Mouse (Mus musculus) olfactory bulb, adult 2 months (tissue): Measurements from ENCODE around the gene Mgat5.

Experiments used
- CTCF ChIP-seq: fragments of 200-500 bp; IDR thresholded peaks from 2 replicates; pipeline ENCODE4 v1.5.1; 2012; ENCODE audit warnings: low read depth, mild to moderate bottlenecking, low read length, moderate library complexity; ENCODE audit not compliant: insufficient read depth
- POLR2A ChIP-seq: fragments of 200-500 bp; IDR thresholded peaks from 2 replicates; pipeline ENCODE4 v1.6.1; 2012; ENCODE audit warnings: mild to moderate bottlenecking, low read depth, low read length, moderate library complexity; ENCODE audit not compliant: insufficient read depth

- TF ChIP-seq CTCF (no peak), POLR2A (no peak)
Measured at GRCm38 (mm10) chr1:127290879-127291278, 86.1 kb downstream of the Mgat5 start.
